Mouse (Mus musculus) left cerebral cortex, postnatal 36 days (tissue): ENCODE data around the gene Picalm. TPM values are rescaled to one million over a fixed set of nuclear protein-coding genes. Genes with fewer than 3 reads are reported as not detected.
"Not testable (repeated sequence)": the region's sequence is repeated elsewhere in the genome, so short reads cannot be mapped to it uniquely, and the experiment has no call there.

Experiments
- DNase-seq, 2 experiments: peaks; one replicate each; pipeline ENCODE4 v3.0.0; 2021 to 2022; ENCODE audit warnings: low spot score in 2 of 2, mixed read lengths in 1 of 2
- intact Hi-C: fragments of 180-260 bp; cut with DNase I; formaldehyde crosslinking; loops from one replicate; pipeline ENCODE4 v1.15.1; 2025
- total RNA-seq, 2 experiments: library from RNA; stranded (reverse); gene quantifications; 2 replicates each; pipeline ENCODE4 v1.2.3; 2021

The Picalm gene
- total RNA-seq, 2 experiments from 2014 or later = 132 to 152 TPM

GRCm38 (mm10) chr7:90130501-90131375 lies 725 bp downstream of the Picalm start:
- intact Hi-C loops = loop anchor here (5.0 kb wide), 4 partner anchors 58 to 312 kb away; partner anchors contain the start of genes Crebzf and Eed
- DNase-seq = peak; percentile 33

GRCm38 (mm10) chr7:90131376-90131651 lies 1.3 kb downstream of the Picalm start:
- DNase-seq = no peak
- intact Hi-C loops = loop anchor here (5.0 kb wide), 4 partner anchors 59 to 311 kb away; partner anchors contain the start of genes Crebzf and Eed

GRCm38 (mm10) chr7:90131831-90132241 lies 1.8 kb downstream of the Picalm start:
- intact Hi-C loops = loop anchor here (5.0 kb wide), 4 partner anchors 60 to 310 kb away; partner anchors contain the start of genes Crebzf and Eed
- no peak for DNase-seq

GRCm38 (mm10) chr7:90132322-90132721 lies 2.3 kb downstream of the Picalm start:
- DNase-seq = no peak
- intact Hi-C loops = loop anchor here (5.0 kb wide), 4 partner anchors 60 to 310 kb away; partner anchors contain the start of genes Crebzf and Eed

- intact Hi-C loops = no loop called here
- no peak for DNase-seq
Measured at GRCm38 (mm10) chr7:90136736-90137135, 6.7 kb downstream of the Picalm start.

GRCm38 (mm10) chr7:90138359-90138758 lies 8.3 kb downstream of the Picalm start:
- no peak for DNase-seq
- intact Hi-C loops = no loop called here

- intact Hi-C loops = no loop called here
- no peak for DNase-seq
Measured at GRCm38 (mm10) chr7:90140290-90140689, 10.3 kb downstream of the Picalm start.

GRCm38 (mm10) chr7:90144275-90144674 lies 14.3 kb downstream of the Picalm start:
- intact Hi-C loops = no loop called here

GRCm38 (mm10) chr7:90144971-90145370 lies 15.0 kb downstream of the Picalm start:
- DNase-seq = no peak
- intact Hi-C loops = no loop called here

More at GRCm38 (mm10) chr7:90144275-90144674, 14.3 kb downstream of the Picalm start:
- DNase-seq = no peak

GRCm38 (mm10) chr7:90145376-90145775 lies 15.4 kb downstream of the Picalm start:
- DNase-seq = no peak
- intact Hi-C loops = no loop called here

- intact Hi-C loops = no loop called here
Measured at GRCm38 (mm10) chr7:90145897-90146296, 15.9 kb downstream of the Picalm start.

GRCm38 (mm10) chr7:90146321-90146720 lies 16.3 kb downstream of the Picalm start:
- DNase-seq = no peak
- intact Hi-C loops = no loop called here

More at GRCm38 (mm10) chr7:90145897-90146296, 15.9 kb downstream of the Picalm start:
- no peak for DNase-seq

- intact Hi-C loops = no loop called here
- DNase-seq = no peak
Measured at GRCm38 (mm10) chr7:90148023-90148422, 18.0 kb downstream of the Picalm start.

- intact Hi-C loops = no loop called here
- DNase-seq = no peak
Measured at GRCm38 (mm10) chr7:90148516-90148915, 18.5 kb downstream of the Picalm start.

- DNase-seq = no peak
- intact Hi-C loops = loop anchor here (5.0 kb wide), 1 partner anchor 153 kb away; no protein-coding TSS in a partner anchor
Measured at GRCm38 (mm10) chr7:90150311-90150710, 20.3 kb downstream of the Picalm start.

- no peak for DNase-seq
- intact Hi-C loops = no loop called here
Measured at GRCm38 (mm10) chr7:90158034-90158433, 28.0 kb downstream of the Picalm start.

GRCm38 (mm10) chr7:90160598-90160997 lies 30.6 kb downstream of the Picalm start:
- DNase-seq = no peak

GRCm38 (mm10) chr7:90164276-90164675 lies 34.3 kb downstream of the Picalm start:
- no peak for DNase-seq
- intact Hi-C loops = no loop called here

More at GRCm38 (mm10) chr7:90160598-90160997, 30.6 kb downstream of the Picalm start:
- intact Hi-C loops = no loop called here

GRCm38 (mm10) chr7:90165970-90166369 lies 36.0 kb downstream of the Picalm start:
- intact Hi-C loops = no loop called here
- DNase-seq = no peak

GRCm38 (mm10) chr7:90167777-90168176 lies 37.8 kb downstream of the Picalm start:
- DNase-seq, intact Hi-C loops: not testable (repeated sequence)

- intact Hi-C loops = no loop called here
- no peak for DNase-seq
Measured at GRCm38 (mm10) chr7:90173778-90174177, 43.8 kb downstream of the Picalm start.
